Mouse (Mus musculus) brain, embryonic 14.5 days (tissue): Measurements from ENCODE around the gene Cfd.

Source experiments
- CTCF ChIP-seq: fragments of 200-500 bp; IDR thresholded peaks from 2 replicates; pipeline ENCODE4 v1.5.1; 2012; ENCODE audit warnings: inconsistent platforms, mild to moderate bottlenecking, moderate library complexity, borderline replicate concordance; ENCODE audit not compliant: insufficient read depth, insufficient read length; ENCODE audit errors: extremely low read depth
- POLR2A ChIP-seq: fragments of 200-500 bp; IDR thresholded peaks from 2 replicates; pipeline ENCODE4 v1.6.1; 2012; ENCODE audit warnings: mild to moderate bottlenecking, inconsistent platforms, borderline replicate concordance; ENCODE audit not compliant: poor library complexity, insufficient read depth, insufficient read length, severe bottlenecking; ENCODE audit errors: extremely low read depth

- TF ChIP-seq CTCF = no peak
- TF ChIP-seq POLR2A = no peak
Observed at GRCm38 (mm10) chr10:79919251-79919849, 28.7 kb downstream of the Cfd start.
